Mouse (Mus musculus) R1 (cell line): ENCODE data around the gene Tmem141.

Source experiments
- DNase-seq: peaks from one replicate; pipeline ENCODE4 v3.0.0-alpha.2; 2018; ENCODE audit warnings: low read depth, low spot score

Tmem141 gene

GRCm38 (mm10) chr2:25577951-25578795 is 43.6 kb downstream of the Tmem141 start:
- DNase-seq, result peak; percentile 35

GRCm38 (mm10) chr2:25576965-25577891 is 44.6 kb downstream of the Tmem141 start:
- DNase-seq, result peak; percentile 35

GRCm38 (mm10) chr2:25576028-25576850 is 45.6 kb downstream of the Tmem141 start:
- DNase-seq, result peak; percentile 16

- peak; percentile 23 for DNase-seq
Observed at GRCm38 (mm10) chr2:25575432-25576027, 46.3 kb downstream of the Tmem141 start.

- DNase-seq, result peak; percentile 99
Observed at GRCm38 (mm10) chr2:25574579-25575431, 47.0 kb downstream of the Tmem141 start, which contains the start of the genes Mamdc4 and Phpt1. Mamdc4 (minus strand) TSS chr2:25574845. Phpt1 (minus strand) TSS chr2:25575224.

GRCm38 (mm10) chr2:25574136-25574535 is 47.7 kb downstream of the Tmem141 start:
- DNase-seq, result no peak

GRCm38 (mm10) chr2:25573068-25573467 is 48.7 kb downstream of the Tmem141 start:
- DNase-seq, result no peak

GRCm38 (mm10) chr2:25571221-25571620 is 50.6 kb downstream of the Tmem141 start:
- DNase-seq, result no peak
